Mouse (Mus musculus) MEL (cell line): ENCODE measurements around the gene Dpep1. TPM values are rescaled to one million over a fixed set of nuclear protein-coding genes. Genes with fewer than 3 reads are reported as not detected.
A peak's percentile ranks its signal among the peaks of the same experiment; 100 is the strongest.

ENCODE experiments used
- DNase-seq: peaks from one replicate; pipeline ENCODE4 v3.0.0; 2011; ENCODE audit warnings: low read depth, low spot score
- H3K27ac ChIP-seq: 2 replicates; pipeline ENCODE4 v1.5.1; 2012; ENCODE audit warnings: low read depth, mild to moderate bottlenecking, control low read depth, low read length, moderate library complexity; ENCODE audit not compliant: control insufficient read depth
- H3K27me3 ChIP-seq, 2 experiments: fragments of 150-350 bp in 1 of 2; sonication (generic) in 1 of 2; 2 replicates each; pipeline ENCODE4 v1.6.1; 2012; ENCODE audit warnings: low read length in 2 of 2, mild to moderate bottlenecking in 2 of 2, improper control_type of control experiment in 1 of 2, moderate library complexity in 1 of 2; ENCODE audit not compliant: insufficient read depth in 2 of 2, control insufficient read depth in 1 of 2
- H3K36me3 ChIP-seq, 2 experiments: 2 replicates each; pipeline ENCODE4 v1.6.1; 2012 to 2014; ENCODE audit warnings: low read length in 2 of 2, improper control_type of control experiment in 1 of 2, inconsistent platforms in 1 of 2, mild to moderate bottlenecking in 1 of 2; ENCODE audit not compliant: insufficient read depth in 2 of 2, control insufficient read depth in 1 of 2
- H3K4me1 ChIP-seq, 2 experiments: fragments of 150-350 bp in 1 of 2; sonication (generic) in 1 of 2; 2 replicates each; pipeline ENCODE4 v1.6.1; 2012; ENCODE audit warnings: low read length in 2 of 2, improper control_type of control experiment in 1 of 2, mild to moderate bottlenecking in 1 of 2; ENCODE audit not compliant: insufficient read depth in 2 of 2, control insufficient read depth in 1 of 2
- H3K4me3 ChIP-seq, 2 experiments: fragments of 150-350 bp in 1 of 2; sonication (generic) in 1 of 2; 2 replicates each; pipeline ENCODE4 v1.5.1; 2012; ENCODE audit warnings: low read depth in 2 of 2, low read length in 2 of 2, mild to moderate bottlenecking in 2 of 2, moderate library complexity in 2 of 2, control low read depth in 1 of 2, improper control_type of control experiment in 1 of 2; ENCODE audit not compliant: control insufficient read depth in 1 of 2, insufficient read depth in 1 of 2
- H3K79me2 ChIP-seq: 2 replicates; pipeline ENCODE4 v1.6.1; 2012; ENCODE audit warnings: mild to moderate bottlenecking, low read length, moderate library complexity; ENCODE audit not compliant: control insufficient read depth, poor library complexity, insufficient read depth
- H3K9ac ChIP-seq: 2 replicates; pipeline ENCODE4 v1.6.1; 2012; ENCODE audit warnings: low read depth, mild to moderate bottlenecking, control low read depth, low read length, moderate library complexity; ENCODE audit not compliant: control insufficient read depth, poor library complexity, severe bottlenecking
- H3K9me3 ChIP-seq: fragments of 150-350 bp; sonication (generic); replicated peaks from 2 replicates; pipeline ENCODE4 v1.6.1; 2012; ENCODE audit warnings: mild to moderate bottlenecking, low read length, improper control_type of control experiment, moderate library complexity; ENCODE audit not compliant: insufficient read depth
- CHD1 ChIP-seq: IDR thresholded peaks from 2 replicates; pipeline ENCODE4 v1.6.1; 2012; ENCODE audit warnings: low read depth, mild to moderate bottlenecking, inconsistent platforms, low read length, improper control_type of control experiment
- CHD2 ChIP-seq: IDR thresholded peaks from 2 replicates; pipeline ENCODE4 v1.6.1; 2011; ENCODE audit warnings: low read length, improper control_type of control experiment
- CTCF ChIP-seq, 3 experiments: IDR thresholded peaks in 2 of 3; conservative IDR thresholded peaks in 1 of 3; 2 replicates each; pipeline ENCODE4 v1.5.1; 2011 to 2012; ENCODE audit warnings: low read length in 3 of 3, low read depth in 2 of 3, mild to moderate bottlenecking in 2 of 3, improper control_type of control experiment in 1 of 3, inconsistent platforms in 1 of 3, mixed read lengths in 1 of 3, moderate library complexity in 1 of 3; ENCODE audit not compliant: control insufficient read depth in 1 of 3, insufficient read depth in 1 of 3, poor library complexity in 1 of 3, severe bottlenecking in 1 of 3
- EP300 ChIP-seq, 2 experiments: IDR thresholded peaks; 2 replicates each; pipeline ENCODE4 v1.6.1; 2011; ENCODE audit warnings: improper control_type of control experiment in 2 of 2, low read length in 2 of 2, low read depth in 1 of 2, mild to moderate bottlenecking in 1 of 2
- ETS1 ChIP-seq: IDR thresholded peaks from 2 replicates; pipeline ENCODE4 v1.6.1; 2012; ENCODE audit warnings: low read depth, mild to moderate bottlenecking, inconsistent platforms, low read length, improper control_type of control experiment, moderate library complexity
- GABPA ChIP-seq: IDR thresholded peaks from 2 replicates; pipeline ENCODE4 v1.6.1; 2012; ENCODE audit warnings: low read depth, mild to moderate bottlenecking, inconsistent platforms, low read length, improper control_type of control experiment, moderate library complexity
- GATA1 ChIP-seq: IDR thresholded peaks from 2 replicates; pipeline ENCODE4 v1.6.1; 2011; ENCODE audit warnings: low read depth, low read length, improper control_type of control experiment
- HCFC1 ChIP-seq: IDR thresholded peaks from 2 replicates; pipeline ENCODE4 v1.6.1; 2012; ENCODE audit warnings: low read depth, mild to moderate bottlenecking, inconsistent platforms, low read length, improper control_type of control experiment, moderate library complexity
- JUND ChIP-seq: IDR thresholded peaks from 2 replicates; pipeline ENCODE4 v1.6.1; 2011; ENCODE audit warnings: low read depth, mild to moderate bottlenecking, improper control_type of control experiment, low read length
- KAT2A ChIP-seq: conservative IDR thresholded peaks from 2 replicates; pipeline ENCODE4 v1.6.1; 2012; ENCODE audit warnings: low read depth, low read length, improper control_type of control experiment, inconsistent platforms
- MAFK ChIP-seq: IDR thresholded peaks from 2 replicates; pipeline ENCODE4 v1.6.1; 2011; ENCODE audit warnings: low read depth, mild to moderate bottlenecking, low read length, improper control_type of control experiment, borderline replicate concordance
- MAZ ChIP-seq: IDR thresholded peaks from 2 replicates; pipeline ENCODE4 v1.6.1; 2012; ENCODE audit warnings: low read depth, mild to moderate bottlenecking, inconsistent platforms, low read length, improper control_type of control experiment
- MEF2A ChIP-seq: IDR thresholded peaks from 2 replicates; pipeline ENCODE4 v1.6.1; 2014; ENCODE audit warnings: low read depth, mild to moderate bottlenecking, inconsistent platforms, low read length, improper control_type of control experiment; ENCODE audit not compliant: poor library complexity, insufficient replicate concordance, severe bottlenecking; ENCODE audit errors: extremely low read depth
- MYC ChIP-seq: IDR thresholded peaks from 2 replicates; pipeline ENCODE4 v1.6.1; 2011; ENCODE audit warnings: low read depth, mild to moderate bottlenecking, low read length, improper control_type of control experiment, moderate library complexity
- NELFE ChIP-seq: IDR thresholded peaks from 2 replicates; pipeline ENCODE4 v1.6.1; 2011; ENCODE audit warnings: low read depth, low read length, improper control_type of control experiment
- POLR2A ChIP-seq, 2 experiments: IDR thresholded peaks; 2 replicates each; pipeline ENCODE4 v1.6.1; 2011 to 2012; ENCODE audit warnings: low read length in 2 of 2, mild to moderate bottlenecking in 2 of 2, control low read depth in 1 of 2, improper control_type of control experiment in 1 of 2, low read depth in 1 of 2, moderate library complexity in 1 of 2; ENCODE audit not compliant: control insufficient read depth in 1 of 2, insufficient read depth in 1 of 2, poor library complexity in 1 of 2
- POLR2AphosphoS2 ChIP-seq: IDR thresholded peaks from 2 replicates; pipeline ENCODE4 v1.6.1; 2011; ENCODE audit warnings: low read length, improper control_type of control experiment
- POLR2AphosphoS5 ChIP-seq: IDR thresholded peaks from 2 replicates; pipeline ENCODE4 v1.6.1; 2012; ENCODE audit warnings: low read depth, borderline replicate concordance, mild to moderate bottlenecking, inconsistent platforms, low read length, moderate library complexity, mixed read lengths
- RAD21 ChIP-seq: IDR thresholded peaks from 2 replicates; pipeline ENCODE4 v1.6.1; 2011; ENCODE audit warnings: mild to moderate bottlenecking, low read depth, low read length, improper control_type of control experiment
- SMC3 ChIP-seq: IDR thresholded peaks from 2 replicates; pipeline ENCODE4 v1.6.1; 2011; ENCODE audit warnings: low read depth, low read length, improper control_type of control experiment
- TAL1 ChIP-seq: IDR thresholded peaks from 2 replicates; pipeline ENCODE4 v1.6.1; 2012; ENCODE audit warnings: mild to moderate bottlenecking, inconsistent platforms, low read length, moderate library complexity, mixed read lengths
- UBTF ChIP-seq: IDR thresholded peaks from 2 replicates; pipeline ENCODE4 v1.6.1; 2012; ENCODE audit warnings: low read depth, mild to moderate bottlenecking, inconsistent platforms, low read length, improper control_type of control experiment, moderate library complexity, borderline replicate concordance; ENCODE audit not compliant: insufficient read depth
- USF1 ChIP-seq: IDR thresholded peaks from 2 replicates; pipeline ENCODE4 v1.6.1; 2014; ENCODE audit warnings: low read depth, mild to moderate bottlenecking, inconsistent platforms, low read length, improper control_type of control experiment, moderate library complexity
- USF2 ChIP-seq, 2 experiments: IDR thresholded peaks; 2 replicates each; pipeline ENCODE4 v1.6.1; 2011 to 2012; ENCODE audit warnings: improper control_type of control experiment in 2 of 2, low read length in 2 of 2, borderline replicate concordance in 1 of 2, inconsistent platforms in 1 of 2, low read depth in 1 of 2, mild to moderate bottlenecking in 1 of 2; ENCODE audit not compliant: insufficient read depth in 1 of 2
- ZC3H11A ChIP-seq: IDR thresholded peaks from 2 replicates; pipeline ENCODE4 v1.6.1; 2012; ENCODE audit warnings: low read depth, mild to moderate bottlenecking, inconsistent platforms, low read length, improper control_type of control experiment
- ZKSCAN1 ChIP-seq: IDR thresholded peaks from 2 replicates; pipeline ENCODE4 v1.6.1; 2012; ENCODE audit warnings: low read depth, mild to moderate bottlenecking, inconsistent platforms, low read length, improper control_type of control experiment, moderate library complexity
- ZMIZ1 ChIP-seq: IDR thresholded peaks from 2 replicates; pipeline ENCODE4 v1.6.1; 2012; ENCODE audit warnings: low read depth, mild to moderate bottlenecking, inconsistent platforms, low read length, improper control_type of control experiment, moderate library complexity
- ZNF384 ChIP-seq: IDR thresholded peaks from 2 replicates; pipeline ENCODE4 v1.6.1; 2012; ENCODE audit warnings: low read depth, mild to moderate bottlenecking, inconsistent platforms, low read length, improper control_type of control experiment
- polyA plus RNA-seq, 2 experiments: library from polyadenylated mRNA; stranded (reverse) in 1 of 2; unstranded in 1 of 2; fragments of >175 nt in 1 of 2; fragments of >200 nt in 1 of 2; gene quantifications; 2 replicates each; pipeline versions ENCODE4 v1.2.1 to v1.2.4; 2012; ENCODE audit warnings: low replicate concordance in 2 of 2, low read depth in 1 of 2; ENCODE audit not compliant: insufficient read length in 2 of 2, insufficient read depth in 1 of 2, missing spikeins in 1 of 2
- total RNA-seq: library from RNA; depleted of rRNA; stranded (reverse); fragments of 300-350 nt; gene quantifications from 2 replicates; pipeline ENCODE4 v1.2.3, GENCODE M21; 2012

The Dpep1 gene
- total and polyA plus RNA-seq, 3 experiments, result not detected

DNA sequence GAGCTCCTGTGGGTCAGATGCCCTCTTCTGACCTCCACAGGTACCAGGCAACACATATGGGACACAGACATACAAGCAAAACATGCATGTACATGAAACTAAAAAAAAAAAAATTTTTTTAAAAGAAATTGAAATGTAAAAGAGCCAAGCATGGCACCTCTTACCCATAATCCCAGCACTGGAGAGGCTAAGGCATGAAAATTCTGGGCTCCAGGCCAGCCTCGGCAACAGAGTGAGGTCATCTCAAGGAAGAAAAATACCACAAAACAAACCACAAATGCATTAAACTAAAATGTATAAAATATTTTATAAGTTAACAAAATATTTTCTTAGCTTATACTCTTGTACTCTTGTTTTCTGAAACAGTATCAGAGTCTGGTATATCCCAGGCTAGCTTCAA is 34.9 kb downstream of the Dpep1 start:
- Histone ChIP-seq H3K36me3 (peaks cover 0 to 8% of the 10 kb centered on the region in 2 experiments; a peak in 2 of 4 replicates), H3K4me1 (peaks cover 0 to 2% of the 10 kb centered on the region in 2 experiments; a peak in 1 of 4 replicates), H3K27ac (no peak overlapping the region), H3K79me2 (peaks cover 6% of the 10 kb centered on the region; the same call in 1 of the 2 replicates), H3K9me3 (no peaks in the 10 kb centered on the region), H3K9ac (no peak overlapping the region), H3K27me3 (no peaks in the 10 kb centered on the region), H3K4me3 (no peak overlapping the region)
- peak; percentile 37 for DNase-seq
- TF ChIP-seq ETS1 (0 out of 2 replicates have a peak, but pooled peaks have one; percentile 17), TAL1 (no peak), ZMIZ1 (no peak), UBTF (no peak)

DNA sequence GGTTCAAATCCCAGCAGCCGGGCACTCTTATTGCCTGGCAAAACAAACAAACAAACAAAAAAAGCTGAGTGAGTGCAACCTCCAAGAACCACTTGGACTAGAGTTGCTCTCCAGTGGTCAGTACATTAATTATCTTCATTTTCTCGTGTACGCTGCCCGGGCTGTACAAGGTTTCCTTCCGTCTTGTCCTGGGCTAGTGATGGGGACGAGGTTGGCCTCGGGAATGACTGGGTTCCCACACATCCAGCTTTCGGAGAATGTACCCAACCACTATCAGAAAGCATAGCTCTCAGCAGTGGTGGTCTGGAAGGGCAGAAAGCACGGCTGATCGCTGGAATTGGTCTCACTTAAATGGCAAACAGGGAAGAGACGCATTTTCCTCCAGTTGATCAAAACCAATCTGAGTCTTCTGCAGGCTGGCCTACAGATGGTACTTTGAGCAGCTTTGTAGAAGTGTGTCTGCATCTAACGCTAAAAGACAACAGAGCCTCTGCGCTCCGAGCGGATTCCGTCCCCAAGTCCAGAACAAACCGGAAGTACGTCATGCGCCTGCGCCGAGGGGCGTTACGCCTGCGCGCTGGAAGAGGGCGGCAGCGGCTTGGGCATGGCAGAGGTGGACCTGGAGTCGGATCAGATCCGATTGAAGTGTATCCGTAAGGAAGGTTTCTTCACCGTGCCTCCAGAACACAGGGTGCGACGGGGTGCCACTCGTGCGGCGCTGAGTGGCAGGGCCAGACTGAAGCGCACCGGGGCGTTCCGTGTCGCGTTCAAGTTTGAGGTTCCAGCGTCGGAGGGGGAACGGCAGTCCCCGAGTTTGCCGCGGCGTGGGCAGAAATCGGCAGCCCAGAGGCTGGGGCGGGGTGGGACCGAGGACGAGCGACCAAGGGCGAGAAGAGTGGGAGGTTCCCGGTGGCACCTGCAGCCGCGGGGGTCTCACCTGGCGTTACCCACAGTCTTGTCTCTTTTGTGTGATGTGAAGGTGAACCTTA is 38.5 kb downstream of the Dpep1 start, which contains the start of gene Cdk10:
TSS of gene Cdk10 (plus strand) at position 565 of the 989 bp plus-strand sequence.
- Histone ChIP-seq H3K27me3 (no peaks in the 10 kb centered on the region), H3K9me3 (no peaks in the 10 kb centered on the region), H3K27ac (peak within 1 kb of the TSS; percentile 45), H3K4me1 (peaks cover 0 to 2% of the 10 kb centered on the region in 2 experiments; a peak in 1 of 4 replicates), H3K9ac (peak within 1 kb of the TSS; percentile 86), H3K36me3 (peaks cover 0 to 7% of the 10 kb centered on the region in 2 experiments; a peak in 3 of 4 replicates), H3K79me2 (peaks cover 6% of the 10 kb centered on the region; the same call in 1 of the 2 replicates), H3K4me3 (peak within 1 kb of the TSS; percentile 86 to 91)
- peak; percentile 94 for DNase-seq
- TF ChIP-seq MEF2A (no peak), POLR2A (IDR thresholded peaks at IDR 0.05; ENCODE audit: control insufficient read depth in 1 of 2, insufficient read depth in 1 of 2, low read depth in 1 of 2, low read length in 2 of 2, poor library complexity in 1 of 2) (peak; percentile 83 to 99), CHD2 (no peak), CHD1 (no peak), USF1 (peak; percentile 47; the same call in 1 of the 2 replicates), RAD21 (no peak), JUND (0 out of 2 replicates have a peak, but pooled peaks have one; percentile 49), GATA1 (no peak), ETS1 (peak; percentile 32; the same call in 1 of the 2 replicates), NELFE (peak; percentile 99), POLR2AphosphoS5 (no peak), POLR2AphosphoS2 (peak; percentile 97), GABPA (no peak), MAFK (no peak), ZNF384 (no peak), KAT2A (peak; percentile 71; the same call in 1 of the 2 replicates), EP300 (IDR thresholded peaks at IDR 0.05; ENCODE audit: low read depth in 1 of 2, low read length in 2 of 2) (no peak), MAZ (peak; percentile 57; the same call in 1 of the 2 replicates), ZC3H11A (no peak), CTCF (IDR thresholded peaks at IDR 0.05 in 2 of 3, conservative IDR thresholded peaks at IDR 0.05 in 1 of 3; ENCODE audit: control insufficient read depth in 1 of 3, insufficient read depth in 1 of 3, low read depth in 2 of 3, low read length in 3 of 3, poor library complexity in 1 of 3, severe bottlenecking in 1 of 3) (no peak), USF2 (IDR thresholded peaks at IDR 0.05; ENCODE audit: borderline replicate concordance in 1 of 2, insufficient read depth in 1 of 2, low read depth in 1 of 2, low read length in 2 of 2) (no peak), HCFC1 (peak; percentile 94), SMC3 (no peak), MYC (peak; percentile 73), ZKSCAN1 (no peak)
